Mouse (Mus musculus): Measurements from ENCODE around the gene Sesn3. TPM values are rescaled to one million over a fixed set of nuclear protein-coding genes. Genes with fewer than 3 reads are reported as not detected.

Gene Sesn3
- polyA plus RNA-seq, 1 experiment from 2014 or later = 45.0 TPM

DNA sequence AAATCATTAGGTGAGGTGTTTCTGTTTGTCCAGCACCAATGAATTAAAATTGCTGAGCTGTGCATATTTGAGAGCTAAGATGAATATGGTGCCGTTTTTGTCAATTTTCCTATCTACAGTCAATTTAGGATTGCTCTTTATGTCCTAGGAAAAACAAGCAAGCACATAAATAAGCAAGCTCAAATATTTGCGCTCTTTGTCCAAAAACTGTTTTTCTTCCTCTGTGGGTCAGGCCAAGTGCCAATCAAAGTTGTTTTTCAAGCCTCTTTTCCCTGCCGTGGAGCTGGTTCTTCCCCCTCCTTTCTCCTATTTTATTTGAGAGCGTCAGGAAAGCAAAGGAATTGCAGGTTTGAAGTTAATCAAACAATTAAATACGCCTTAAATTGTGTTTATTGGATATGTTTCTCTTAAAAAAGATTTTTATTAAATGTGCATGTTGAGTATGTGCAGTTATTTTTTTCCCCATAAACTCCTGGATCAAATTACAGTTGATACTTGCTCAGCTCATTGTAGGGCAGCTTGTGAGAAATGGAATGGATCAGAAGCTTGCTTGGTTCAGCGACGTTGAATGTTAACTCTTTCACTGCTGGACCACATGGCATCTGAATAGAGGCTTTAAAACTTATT, 2.6 kb downstream of the Sesn3 start:
- no peak for TF ChIP-seq CTCF (IDR thresholded peaks at IDR 0.05)
- ChIA-PET POLR2A (interaction anchor here (0.7 to 1.6 kb wide), 4 partner anchors 11 to 217 kb away, joined by 3 read pairs; no protein-coding TSS in a partner anchor), CTCF (interaction anchor here (0.6 to 2.3 kb wide), 8 partner anchors 9 to 386 kb away, joined by 3 to 10 read pairs (median 3); no protein-coding TSS in a partner anchor)
- in situ Hi-C loops (cut with MboI; ENCODE audit: low pct_unique_long_range_greater_than_20kb) = loop anchor here (5.0 kb wide), 1 partner anchor 220 kb away; no protein-coding TSS in a partner anchor
- ATAC-seq (no peak), DNase-seq (ENCODE audit: low read depth, low spot score) (peak; percentile 19)
- H3K27me3 ChIP-seq = no peaks in the 10 kb centered on the region

DNA sequence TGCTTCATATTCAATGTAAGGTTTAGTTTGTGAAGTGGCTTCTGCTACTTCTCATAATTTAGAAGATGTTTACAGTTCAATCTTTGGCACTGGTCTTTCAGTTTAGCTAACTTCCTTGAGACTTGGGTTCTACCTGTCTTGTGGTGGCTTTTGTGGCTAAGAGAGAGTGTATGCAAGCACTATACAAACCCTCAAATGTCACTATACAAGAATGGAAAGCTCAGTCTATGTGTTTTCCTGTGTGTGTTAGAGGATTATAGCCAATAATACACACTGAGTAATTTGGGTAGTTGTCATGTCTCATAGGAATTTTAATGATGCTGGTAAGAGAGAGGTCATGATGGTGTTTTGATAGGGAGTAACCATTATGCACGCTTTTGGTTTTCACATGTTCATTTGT, 5.8 kb downstream of the Sesn3 start:
- TF ChIP-seq CTCF (IDR thresholded peaks at IDR 0.05) = no peak
- DNase-seq (ENCODE audit: low read depth, low spot score) = no peak
- no peaks in the 10 kb centered on the region for H3K27me3 ChIP-seq
- ATAC-seq = no peak
- POLR2A ChIA-PET = no interaction called here
- in situ Hi-C loops (cut with MboI; ENCODE audit: low pct_unique_long_range_greater_than_20kb) = no loop called here
- CTCF ChIA-PET = interaction anchor here (1.1 to 1.4 kb wide), 2 partner anchors 66 to 391 kb away, joined by 4 to 5 read pairs; no protein-coding TSS in a partner anchor

DNA sequence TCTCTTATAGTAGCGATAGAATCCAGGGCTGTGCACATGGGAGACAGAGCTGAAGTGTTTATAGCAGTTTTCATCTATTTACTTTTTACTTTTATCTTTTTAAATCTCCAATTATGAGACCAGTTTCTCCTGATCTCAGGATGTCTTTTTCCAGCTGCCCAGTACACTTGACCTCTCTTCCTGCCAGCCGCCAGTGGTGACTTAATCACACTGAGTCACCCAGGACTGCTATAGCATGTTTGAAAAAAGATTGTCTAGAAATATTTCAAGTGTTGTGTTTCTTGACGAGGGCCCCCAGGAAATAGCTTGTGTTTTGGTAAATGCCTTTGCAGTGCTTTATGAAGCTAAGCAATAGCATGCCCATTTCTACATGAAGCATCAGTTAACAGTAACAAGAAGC, 10.2 kb downstream of the Sesn3 start:
- ChIA-PET CTCF (interaction anchor here (0.7 to 1.5 kb wide), 2 partner anchors 8 to 404 kb away, joined by 3 to 4 read pairs; no protein-coding TSS in a partner anchor), POLR2A (no interaction called here)
- no peak for TF ChIP-seq CTCF (IDR thresholded peaks at IDR 0.05)
- no peaks in the 10 kb centered on the region for H3K27me3 ChIP-seq
- in situ Hi-C loops (cut with MboI; ENCODE audit: low pct_unique_long_range_greater_than_20kb) = no loop called here
- DNase-seq (ENCODE audit: low read depth, low spot score) (no peak), ATAC-seq (no peak)

DNA sequence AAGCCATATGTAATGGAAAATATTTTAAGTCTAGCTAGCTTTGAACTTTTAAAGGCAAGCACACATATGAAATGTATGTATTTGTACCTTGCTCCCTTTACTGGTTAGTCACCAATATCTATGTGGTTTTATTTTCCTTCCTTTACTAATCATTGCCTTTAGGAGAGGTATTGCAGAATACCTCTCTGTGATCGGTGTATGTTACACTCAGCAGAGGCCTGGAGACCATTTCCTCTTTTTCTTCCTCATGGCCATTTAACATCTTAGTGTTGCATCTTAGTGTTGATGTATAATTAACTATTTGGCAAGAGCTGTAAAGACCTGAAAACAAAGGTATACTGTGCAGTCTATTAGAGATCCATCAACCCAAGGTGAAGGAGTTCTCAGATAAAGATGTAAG, 12.4 kb downstream of the Sesn3 start:
- TF ChIP-seq CTCF (IDR thresholded peaks at IDR 0.05) = no peak
- H3K27me3 ChIP-seq = no peaks in the 10 kb centered on the region
- ATAC-seq = no peak
- ChIA-PET POLR2A (interaction anchor here (0.5 kb wide), 1 partner anchor 12 kb away, joined by 3 read pairs; no protein-coding TSS in a partner anchor), CTCF (interaction anchor here (0.7 to 1.4 kb wide), 4 partner anchors 9 to 395 kb away, joined by 3 read pairs; no protein-coding TSS in a partner anchor)
- in situ Hi-C loops (cut with MboI; ENCODE audit: low pct_unique_long_range_greater_than_20kb) = no loop called here
- DNase-seq (ENCODE audit: low read depth, low spot score) = no peak

DNA sequence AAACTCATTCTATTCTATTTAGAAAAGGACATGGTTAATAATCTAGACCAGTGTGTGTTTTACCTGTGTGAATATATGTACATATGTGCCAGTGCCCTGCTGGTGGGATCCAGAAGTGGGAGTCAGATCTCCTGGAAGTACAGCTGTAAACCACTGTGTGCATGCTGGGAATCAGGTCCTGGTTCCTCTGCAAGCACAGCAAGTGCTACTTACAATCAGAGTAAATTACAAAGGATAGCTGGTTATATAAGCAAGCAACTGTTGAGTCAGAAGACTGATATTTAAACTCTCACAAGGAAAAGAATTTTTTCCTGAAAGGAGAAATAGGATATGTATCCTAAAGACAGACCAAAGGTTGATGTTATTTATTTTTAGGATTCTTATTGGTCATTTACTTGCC, 13.6 kb downstream of the Sesn3 start:
- ATAC-seq (no peak), DNase-seq (ENCODE audit: low read depth, low spot score) (no peak)
- in situ Hi-C loops (cut with MboI; ENCODE audit: low pct_unique_long_range_greater_than_20kb) = no loop called here
- CTCF ChIA-PET = interaction anchor here (1.0 kb wide), 1 partner anchor 13 kb away, joined by 3 read pairs; no protein-coding TSS in a partner anchor
- H3K27me3 ChIP-seq = no peaks in the 10 kb centered on the region
- TF ChIP-seq CTCF (IDR thresholded peaks at IDR 0.05) = no peak
- POLR2A ChIA-PET = interaction anchor here (1.0 kb wide), 1 partner anchor 11 kb away, joined by 3 read pairs; no protein-coding TSS in a partner anchor

DNA sequence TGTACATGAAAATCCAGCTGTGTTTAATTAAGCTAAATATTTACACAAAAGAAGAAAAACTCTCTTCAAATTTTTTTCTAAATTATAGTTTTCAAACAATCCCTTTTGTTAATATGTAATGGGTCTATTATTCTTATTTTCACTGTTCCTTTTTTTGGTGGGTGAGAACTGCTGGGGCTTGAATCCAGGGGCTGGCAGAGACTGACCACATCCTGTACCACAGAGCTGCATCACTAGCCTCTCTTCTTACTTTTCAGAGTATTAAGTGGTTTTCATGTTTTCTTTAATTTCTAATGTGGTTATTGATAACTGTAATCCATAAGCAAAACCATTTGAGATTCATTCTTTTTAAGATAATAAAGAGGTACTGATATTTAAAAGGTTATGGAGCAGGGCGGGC, 19.0 kb downstream of the Sesn3 start:
- POLR2A ChIA-PET = no interaction called here
- no peaks in the 10 kb centered on the region for H3K27me3 ChIP-seq
- no peak for TF ChIP-seq CTCF (IDR thresholded peaks at IDR 0.05)
- in situ Hi-C loops (cut with MboI; ENCODE audit: low pct_unique_long_range_greater_than_20kb) = no loop called here
- DNase-seq (ENCODE audit: low read depth, low spot score) (no peak), ATAC-seq (no peak)
- CTCF ChIA-PET = interaction anchor here (1.1 to 2.0 kb wide), 3 partner anchors 8 to 16 kb away, joined by 4 to 6 read pairs (median 6); no protein-coding TSS in a partner anchor

GRCm38 (mm10) chr9:14295680-14296440, 21.0 kb downstream of the Sesn3 start:
- H3K27me3 ChIP-seq = no peaks in the 10 kb centered on the region
- TF ChIP-seq CTCF (IDR thresholded peaks at IDR 0.05) = no peak

GRCm38 (mm10) chr9:14297204-14297603, 22.3 kb downstream of the Sesn3 start:
- ATAC-seq (no peak), DNase-seq (ENCODE audit: low read depth, low spot score) (no peak)
- in situ Hi-C loops (cut with MboI; ENCODE audit: low pct_unique_long_range_greater_than_20kb) = no loop called here
- no peak for TF ChIP-seq CTCF (IDR thresholded peaks at IDR 0.05)
- POLR2A ChIA-PET = interaction anchor here (1.0 kb wide), 1 partner anchor 12 kb away, joined by 3 read pairs; no protein-coding TSS in a partner anchor
- CTCF ChIA-PET = interaction anchor here (0.9 to 1.3 kb wide), 2 partner anchors 8 to 22 kb away, joined by 3 to 5 read pairs; partner anchors contain the start of gene Sesn3
- no peaks in the 10 kb centered on the region for H3K27me3 ChIP-seq

More at GRCm38 (mm10) chr9:14295680-14296440, 21.0 kb downstream of the Sesn3 start:
- CTCF ChIA-PET = interaction anchor here (0.9 to 1.6 kb wide), 4 partner anchors 8 to 21 kb away, joined by 3 to 5 read pairs (median 3); partner anchors contain the start of gene Sesn3
- DNase-seq (ENCODE audit: low read depth, low spot score) (no peak), ATAC-seq (no peak)
- POLR2A ChIA-PET = no interaction called here
- in situ Hi-C loops (cut with MboI; ENCODE audit: low pct_unique_long_range_greater_than_20kb) = no loop called here

GRCm38 (mm10) chr9:14299819-14300218, 25.0 kb downstream of the Sesn3 start:
- ChIA-PET POLR2A (no interaction called here), CTCF (no interaction called here)
- TF ChIP-seq CTCF (IDR thresholded peaks at IDR 0.05) = no peak
- no peaks in the 10 kb centered on the region for H3K27me3 ChIP-seq
- in situ Hi-C loops (cut with MboI; ENCODE audit: low pct_unique_long_range_greater_than_20kb) = no loop called here
- ATAC-seq (no peak), DNase-seq (ENCODE audit: low read depth, low spot score) (no peak)

- ATAC-seq = no peak
- POLR2A ChIA-PET = no interaction called here
- no peak for TF ChIP-seq CTCF (IDR thresholded peaks at IDR 0.05)
- no peak for DNase-seq (ENCODE audit: low read depth, low spot score)
- CTCF ChIA-PET = interaction anchor here (1.6 kb wide), 1 partner anchor 7 kb away, joined by 6 read pairs; no protein-coding TSS in a partner anchor
- in situ Hi-C loops (cut with MboI; ENCODE audit: low pct_unique_long_range_greater_than_20kb) = no loop called here
- no peaks in the 10 kb centered on the region for H3K27me3 ChIP-seq
These were observed 25.9 kb downstream of the Sesn3 start for GRCm38 (mm10) chr9:14300795-14301194.
